Mouse (Mus musculus) CD8-positive naive resting alpha-beta T cell, adult 2 months (primary cell): ENCODE measurements around the gene Iscu.
"Not testable (repeated sequence)": the region's sequence is repeated elsewhere in the genome, so short reads cannot be mapped to it uniquely, and the experiment has no call there.

Source experiments
- DNase-seq, 2 experiments: peaks; one replicate each; pipeline ENCODE4 v3.0.0; 2022; ENCODE audit warnings: low read depth in 2 of 2, low spot score in 2 of 2

Iscu gene

DNA sequence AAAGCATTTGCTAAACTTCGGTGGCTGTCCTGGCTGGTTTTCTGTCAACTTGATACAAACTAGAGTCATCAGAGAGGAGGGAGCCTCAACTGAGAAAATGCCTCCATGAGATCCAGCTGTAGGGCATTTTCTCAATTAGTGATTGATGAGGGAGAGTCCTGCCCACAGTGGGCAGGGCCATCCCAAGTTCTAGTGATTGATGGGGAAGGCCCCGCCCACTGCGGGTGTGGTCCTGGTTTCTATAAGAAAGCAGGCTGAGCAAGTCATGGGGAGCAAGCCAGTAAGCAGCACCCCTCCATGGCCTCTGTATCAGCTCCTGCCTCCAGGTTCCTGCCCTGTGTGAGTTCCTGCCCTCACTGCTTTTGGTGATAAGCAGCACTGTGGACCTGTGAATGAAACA, 11.6 kb downstream of the Iscu start:
- not testable (repeated sequence) for DNase-seq

DNA sequence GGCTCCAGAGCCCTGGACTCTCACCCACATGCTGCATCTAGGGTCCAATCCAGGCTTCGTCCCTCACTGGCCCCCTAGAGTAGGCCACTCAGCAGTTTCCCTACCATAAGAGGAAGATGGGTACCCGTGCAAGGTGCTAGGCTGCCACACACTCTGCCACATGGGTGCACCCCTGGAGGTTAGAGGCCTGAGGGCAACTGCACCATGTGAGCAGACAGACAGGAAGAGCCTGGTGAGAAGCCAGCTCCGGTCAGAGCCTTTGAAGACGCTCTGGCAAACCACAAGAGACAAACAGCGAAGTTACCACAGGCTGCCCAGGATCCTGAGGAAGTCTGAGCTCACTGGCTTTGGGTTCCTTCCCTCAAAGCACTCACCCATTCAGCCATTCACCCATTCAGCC, 14.4 kb downstream of the Iscu start:
- peak; percentile 49 to 58 for DNase-seq

DNA sequence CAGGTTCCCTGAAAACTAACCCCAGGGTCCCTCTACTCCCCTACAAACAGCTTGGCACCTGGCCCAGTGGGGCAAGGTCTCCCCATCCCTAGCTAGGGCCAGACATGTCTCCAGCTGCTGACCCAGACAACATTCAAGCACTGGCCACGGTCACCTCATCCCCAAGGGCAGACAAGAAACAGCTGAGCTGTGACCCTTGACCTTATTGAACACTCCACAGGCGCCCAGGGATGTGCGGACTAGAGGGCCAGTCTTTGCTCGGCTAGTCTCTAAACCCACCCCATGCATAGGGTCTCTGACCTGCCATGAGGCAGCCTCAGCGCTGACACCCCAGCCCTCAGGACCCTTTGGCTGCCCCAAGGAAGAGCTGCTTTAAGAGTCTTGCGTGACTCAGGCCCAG, 16.1 kb downstream of the Iscu start:
- no peak for DNase-seq

DNA sequence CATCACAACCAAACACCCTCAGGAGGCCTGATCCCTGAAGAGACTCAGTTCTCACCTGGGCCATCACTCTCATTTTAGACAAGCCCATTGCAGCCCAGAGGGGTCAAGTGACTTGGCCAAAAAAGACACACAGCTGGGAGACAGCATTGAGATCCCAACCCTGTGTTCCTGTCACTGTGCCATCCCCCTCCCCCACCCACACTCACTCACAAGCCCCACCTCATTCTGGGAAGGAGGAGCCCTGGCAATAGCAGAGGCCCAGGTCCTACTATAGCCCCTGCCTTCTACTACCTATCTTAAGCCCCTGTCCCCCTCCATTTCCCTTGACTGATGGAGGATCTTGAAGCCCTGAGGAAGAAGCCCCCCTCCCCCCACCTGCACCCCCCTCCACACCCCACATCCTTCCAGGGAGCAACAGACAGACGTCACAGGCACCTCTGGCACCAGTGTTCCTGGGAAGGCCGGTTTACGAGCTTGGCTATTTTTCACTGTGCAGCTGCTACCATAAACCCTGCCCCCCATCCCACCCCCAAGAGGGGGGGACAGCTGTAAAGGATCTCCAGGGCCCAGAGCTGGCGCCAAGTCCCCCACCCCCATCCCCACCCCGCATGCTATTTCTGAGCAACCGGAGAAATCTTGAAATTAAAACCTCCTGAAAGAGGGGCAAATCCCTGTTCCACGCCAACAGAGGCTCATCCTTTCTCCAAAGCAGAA, 16.7 kb downstream of the Iscu start:
- no peak for DNase-seq

DNA sequence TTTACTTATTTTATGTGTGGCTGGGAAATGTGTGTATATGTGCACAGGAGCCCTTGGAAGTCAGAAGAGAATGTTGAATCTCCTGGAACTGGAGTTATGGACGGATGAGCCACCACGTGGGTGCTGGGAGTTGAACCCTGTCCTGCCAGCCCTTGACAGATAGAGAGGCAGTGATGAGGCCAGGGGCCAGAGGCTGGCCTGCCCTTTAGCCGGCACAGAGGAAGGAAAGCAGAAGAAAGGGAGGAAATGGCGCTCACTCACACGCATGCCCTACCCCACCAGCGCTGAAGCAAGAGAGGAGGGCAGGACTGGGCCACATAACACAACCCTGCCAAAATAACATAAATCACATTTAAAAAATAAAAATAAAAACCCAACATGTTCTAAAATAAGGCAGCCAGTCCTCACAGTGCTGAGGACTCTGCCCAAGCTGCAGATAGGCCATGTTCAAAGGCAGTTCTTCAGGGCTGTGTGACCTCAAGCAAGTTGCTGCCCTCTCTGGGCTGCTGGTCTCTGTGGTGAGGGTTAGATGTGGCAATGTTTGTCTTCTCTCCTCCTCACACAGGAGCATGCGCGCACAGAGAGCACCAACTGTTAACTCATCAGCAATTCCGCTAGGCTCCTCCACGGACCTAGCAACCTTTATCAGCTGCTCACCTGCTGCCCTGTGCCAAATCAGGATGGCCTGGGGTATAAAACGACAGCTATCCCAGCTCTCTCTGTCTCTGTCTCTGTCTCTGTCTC, 18.1 kb downstream of the Iscu start:
- no peak for DNase-seq

DNA sequence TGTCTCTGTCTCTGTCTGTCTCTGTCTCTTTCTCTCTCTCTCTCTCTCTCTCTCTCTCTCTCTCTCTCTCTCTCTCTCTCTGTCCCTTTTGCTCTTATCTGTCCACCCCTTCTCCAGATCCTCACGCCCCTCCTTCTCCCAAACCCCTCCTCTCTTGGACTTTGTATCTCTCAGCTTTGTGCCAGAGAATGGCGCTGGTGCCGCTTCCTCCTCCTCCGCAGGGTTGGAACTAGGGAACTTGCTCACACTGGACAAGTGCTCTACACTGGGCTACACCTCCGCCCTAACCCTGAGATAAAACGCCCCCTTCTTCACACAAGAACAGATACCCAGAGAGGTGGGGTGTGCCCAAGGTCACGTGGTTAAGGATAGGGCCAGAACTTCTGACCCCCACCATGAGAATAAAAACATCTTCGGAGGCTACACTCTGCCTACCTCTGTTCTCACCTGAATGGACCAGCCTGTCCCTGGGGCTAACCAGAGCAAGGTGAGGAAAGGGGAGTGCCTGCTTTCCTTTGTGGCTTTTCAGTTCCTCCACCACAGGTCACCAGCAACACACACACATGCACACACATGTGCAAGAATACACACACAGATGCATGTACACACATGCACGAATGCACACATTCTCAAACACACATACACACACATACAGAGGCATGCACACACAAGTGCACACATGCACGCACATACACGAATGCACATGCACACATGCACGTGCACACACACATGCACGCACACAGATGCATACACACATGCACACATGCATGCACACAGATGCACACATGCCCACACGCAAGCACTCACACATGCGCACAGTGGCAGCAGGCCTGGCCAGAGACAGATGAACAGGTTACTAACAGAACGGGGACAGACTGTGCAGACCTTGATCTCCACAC, 18.9 kb downstream of the Iscu start:
- DNase-seq, result no peak

DNA sequence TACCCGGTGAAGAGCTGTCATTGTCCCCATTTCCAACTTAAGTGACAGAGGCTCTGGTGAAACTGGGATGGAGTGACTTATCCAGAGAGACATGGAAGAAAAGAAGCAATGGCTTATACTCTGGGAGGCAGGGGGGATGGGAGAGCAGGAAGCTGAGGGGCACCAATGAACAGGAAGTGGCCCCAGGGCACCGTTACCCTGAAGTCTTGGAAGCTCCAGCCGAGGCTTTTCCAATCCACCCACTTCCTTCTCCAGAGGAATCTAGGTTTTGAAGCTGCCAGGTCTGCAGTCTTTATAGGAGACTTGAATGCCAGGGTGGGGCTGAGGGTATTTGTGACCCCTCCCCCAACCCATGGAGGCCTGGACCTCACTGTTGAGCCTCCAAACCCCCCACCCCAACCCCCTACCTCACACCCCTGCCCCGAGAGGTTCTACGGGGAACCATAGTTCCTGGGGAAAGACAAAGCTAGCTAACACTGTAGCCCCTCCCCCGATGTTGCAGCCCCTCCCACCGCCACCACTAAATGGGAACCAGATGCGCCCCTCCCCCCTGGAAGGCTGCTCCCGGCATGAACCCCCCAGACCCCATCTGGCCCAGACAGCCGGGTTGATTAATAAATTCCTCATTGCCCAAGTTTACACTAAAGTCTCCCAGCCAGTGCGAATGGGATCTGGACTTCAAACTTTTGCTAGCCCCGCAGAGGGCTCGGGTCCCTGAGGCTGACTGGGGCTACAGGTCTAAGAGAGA, 24.0 kb downstream of the Iscu start:
- DNase-seq, result no peak

DNA sequence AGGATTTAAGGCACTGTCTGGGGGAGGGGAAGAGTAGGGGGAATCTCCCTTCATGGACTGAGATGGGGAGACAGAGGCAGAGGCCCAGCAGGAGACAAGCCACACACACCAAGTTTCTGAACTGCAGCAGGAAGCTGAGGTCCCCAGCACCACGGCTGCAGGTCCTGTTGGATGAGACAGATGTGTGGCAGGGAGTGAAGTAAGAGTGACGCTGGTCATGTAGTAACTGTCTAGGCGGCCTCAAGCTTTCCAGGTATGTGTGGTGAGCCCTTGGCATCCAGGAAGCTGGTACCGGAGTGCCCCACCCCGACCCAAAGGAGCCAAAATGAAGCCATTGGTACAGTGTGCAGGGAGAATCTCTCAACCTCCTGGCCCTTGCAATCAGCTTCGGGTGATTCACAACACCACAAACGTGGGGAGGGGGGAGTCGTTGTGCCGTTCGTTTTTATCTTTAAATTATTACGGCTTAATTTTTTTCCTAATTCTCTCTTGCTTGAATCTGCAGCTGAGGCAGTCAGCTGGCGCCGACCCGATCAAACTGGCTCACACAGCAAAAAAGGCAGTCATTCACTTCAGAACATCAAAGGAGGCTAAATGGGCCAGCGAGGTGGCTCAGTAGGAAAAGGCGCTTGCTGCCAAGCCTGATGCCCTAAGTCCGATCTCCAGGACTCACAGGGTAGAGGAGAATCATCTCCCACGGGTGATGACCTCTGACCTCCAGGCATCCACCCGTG, 24.8 kb downstream of the Iscu start:
- no peak for DNase-seq

DNA sequence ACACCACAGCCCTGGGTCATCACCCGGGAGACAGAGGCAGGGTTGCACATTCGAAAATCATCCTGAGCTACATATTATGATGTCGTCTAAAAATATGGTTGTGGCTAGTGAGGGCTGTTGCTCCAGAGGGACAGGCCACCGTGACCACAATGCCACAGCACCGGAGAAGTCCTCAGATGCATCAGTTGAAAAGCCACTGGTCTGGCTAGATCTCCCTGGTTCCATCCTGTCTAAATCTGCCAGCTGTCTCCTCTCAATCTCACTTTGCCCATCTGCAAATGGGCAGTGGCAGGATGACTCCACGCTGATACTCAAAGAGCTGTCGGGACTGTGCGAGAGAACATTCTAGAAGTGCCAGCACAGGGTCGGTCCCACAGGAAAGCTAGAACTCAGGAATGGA, 26.0 kb downstream of the Iscu start:
- DNase-seq, result no peak

DNA sequence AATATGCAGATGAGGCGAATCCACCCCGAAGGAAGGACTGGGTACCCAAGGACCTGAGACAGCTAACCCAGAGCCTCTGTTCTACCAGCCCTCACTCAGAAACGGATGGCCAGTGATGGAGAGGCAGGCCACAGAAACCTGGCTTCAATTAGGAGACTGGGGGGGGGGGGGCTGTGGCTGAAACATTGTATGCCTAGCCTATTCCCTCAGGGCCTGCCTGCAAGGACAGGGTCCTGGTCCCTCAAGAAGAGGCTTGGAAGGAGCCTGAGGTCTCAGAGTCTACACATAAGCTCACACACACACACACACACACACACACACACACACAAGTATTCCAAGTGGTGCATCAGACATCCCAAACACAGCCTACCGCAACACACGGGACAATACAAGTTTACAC, 27.1 kb downstream of the Iscu start:
- DNase-seq, result no peak

DNA sequence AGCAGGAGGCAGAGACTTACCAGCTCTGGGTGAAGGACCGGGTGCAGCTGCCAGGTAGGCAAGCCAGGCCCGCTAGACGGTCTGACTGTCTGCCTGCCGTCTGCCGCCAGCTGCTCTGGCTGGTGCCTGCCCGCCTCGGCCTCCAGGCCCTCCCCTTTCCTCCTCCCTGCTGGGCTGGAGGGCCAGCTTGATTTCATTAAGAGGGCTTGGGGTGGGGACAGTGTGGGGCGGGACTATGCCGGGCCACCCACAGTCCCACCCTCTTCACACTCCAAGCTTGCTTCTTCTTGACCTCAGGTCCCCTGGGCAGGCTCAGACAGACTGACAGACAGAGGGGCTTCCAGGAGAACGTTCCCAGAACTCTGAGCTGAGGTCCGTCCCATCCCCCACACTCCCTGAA, 27.7 kb downstream of the Iscu start, which contains the start of gene Tmem119:
Gene Tmem119 (minus strand): TSS at position 237 of the 400 bp plus-strand sequence.
- DNase-seq, result no peak

DNA sequence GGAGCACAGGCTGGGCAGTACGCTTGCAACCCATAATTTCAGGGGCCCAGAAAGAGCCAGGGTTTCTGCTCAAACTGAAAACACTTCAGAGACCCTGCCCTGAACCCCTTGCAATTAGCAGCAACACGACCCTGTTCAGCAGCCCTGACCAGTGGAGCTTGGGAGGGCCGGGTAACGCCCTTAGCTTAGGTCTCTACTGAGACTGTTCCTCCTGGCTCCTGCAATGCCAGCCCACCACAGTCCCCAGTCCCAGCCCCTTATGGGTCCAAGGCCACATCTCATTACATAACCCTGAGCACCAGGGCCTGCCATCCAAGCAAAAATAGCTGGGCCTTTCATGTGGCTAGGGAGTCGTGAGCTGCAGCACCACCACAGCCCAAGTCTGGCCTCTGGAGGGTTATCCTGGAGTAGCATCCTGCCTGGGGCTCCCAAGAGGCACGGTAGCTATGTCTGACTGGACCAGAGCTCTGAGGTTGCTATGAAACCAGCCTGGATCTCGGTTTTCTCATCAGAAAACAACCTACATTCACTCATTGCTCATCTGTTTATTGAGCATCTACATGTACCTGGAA, 31.9 kb downstream of the Iscu start:
- DNase-seq, result no peak

DNA sequence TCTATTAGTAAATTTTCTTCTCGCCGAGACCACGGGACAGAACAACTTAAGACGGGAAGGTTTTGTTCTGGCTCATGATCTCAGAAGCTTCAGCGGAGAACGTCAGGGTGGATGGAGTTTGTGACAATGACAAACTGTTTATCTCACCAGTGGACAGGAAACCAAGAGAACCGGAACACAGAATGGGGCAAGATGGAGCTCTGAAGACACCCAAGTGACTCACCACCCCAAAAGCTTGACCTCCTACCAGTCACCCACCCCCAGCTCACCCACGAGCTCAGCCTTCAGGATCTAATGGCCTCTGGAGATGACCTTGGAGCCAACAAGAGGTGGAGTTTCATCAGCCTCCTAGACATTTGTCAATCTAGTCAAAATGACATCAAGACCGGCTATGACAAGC, 32.8 kb downstream of the Iscu start:
- no peak for DNase-seq

DNA sequence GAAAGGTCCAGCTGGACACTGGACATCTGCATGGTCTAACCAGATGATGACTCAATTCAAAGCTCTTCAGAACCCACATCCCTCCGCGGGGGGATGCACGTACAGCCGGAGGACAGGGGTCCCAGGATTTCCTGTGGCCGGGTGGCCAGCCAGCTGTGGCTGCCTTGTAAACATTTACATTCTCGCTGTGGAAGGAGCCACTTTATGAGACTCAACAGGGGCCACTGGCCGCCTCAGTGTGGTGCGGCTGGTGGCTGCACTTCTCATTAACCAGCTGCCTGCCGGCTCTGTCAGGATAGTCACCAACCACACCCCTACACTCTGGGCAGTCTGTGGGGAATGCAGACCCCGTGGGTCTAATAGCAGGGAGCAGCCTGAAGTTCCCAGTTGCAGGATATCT, 33.9 kb downstream of the Iscu start:
- DNase-seq, result no peak

DNA sequence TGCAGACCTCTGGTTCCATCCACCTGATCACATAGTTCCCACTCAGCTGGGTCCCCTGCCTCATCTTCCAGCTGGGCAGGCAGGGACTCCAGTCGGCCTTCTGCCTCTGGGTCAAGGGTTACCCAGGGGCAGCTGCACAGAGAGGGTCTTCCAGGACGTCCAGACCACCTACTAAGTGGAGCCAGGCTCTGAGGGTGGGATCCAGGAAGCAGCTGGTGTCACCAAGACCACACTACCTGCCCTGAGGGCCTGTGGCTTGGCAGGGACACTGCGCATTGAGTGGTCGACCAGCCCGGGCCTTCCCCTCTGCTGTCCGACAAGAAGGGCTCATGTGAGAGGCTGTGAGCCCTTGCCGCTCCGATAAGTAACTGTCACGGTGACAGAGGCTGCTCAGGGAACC, 35.2 kb downstream of the Iscu start:
- DNase-seq, result no peak

DNA sequence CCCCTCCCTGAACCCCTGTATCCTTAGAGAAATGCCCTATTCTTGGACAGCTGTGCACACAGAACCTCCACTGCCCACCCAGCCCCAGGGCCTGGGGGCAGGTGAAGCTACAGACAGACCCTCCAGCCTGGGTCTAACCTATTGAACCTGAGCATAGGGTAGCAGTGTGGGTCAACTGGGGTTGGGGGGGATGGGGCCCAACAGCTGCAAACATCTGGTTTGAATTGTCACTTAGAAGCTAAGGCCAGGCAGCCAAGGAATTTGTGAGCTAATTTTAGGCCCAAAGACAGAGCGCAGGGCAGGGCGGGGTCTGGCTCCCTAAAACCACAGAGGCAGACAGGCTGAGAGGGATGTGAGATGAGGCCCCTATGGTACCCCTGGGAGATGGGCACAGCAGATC, 35.6 kb downstream of the Iscu start:
- no peak for DNase-seq

DNA sequence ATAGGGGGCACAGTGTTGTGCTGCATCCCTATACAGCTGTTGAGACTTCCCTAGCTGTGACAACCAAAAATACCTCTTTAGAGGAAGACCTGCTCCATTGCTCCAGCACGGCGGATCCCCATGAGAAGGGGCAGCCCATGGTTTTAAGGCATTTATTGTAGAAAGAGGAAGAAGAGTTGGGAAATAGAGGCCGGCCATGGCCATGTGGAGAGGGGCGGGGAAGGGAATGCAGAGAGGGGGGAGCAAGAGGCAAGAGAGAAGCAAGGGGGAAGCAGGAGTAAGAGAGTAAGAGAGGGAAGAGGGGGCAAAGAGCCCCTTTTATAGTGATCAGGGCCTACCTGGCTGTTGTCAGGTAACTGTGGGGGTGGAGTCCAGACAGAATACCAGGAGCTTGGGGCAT, 37.6 kb downstream of the Iscu start:
- no peak for DNase-seq

DNA sequence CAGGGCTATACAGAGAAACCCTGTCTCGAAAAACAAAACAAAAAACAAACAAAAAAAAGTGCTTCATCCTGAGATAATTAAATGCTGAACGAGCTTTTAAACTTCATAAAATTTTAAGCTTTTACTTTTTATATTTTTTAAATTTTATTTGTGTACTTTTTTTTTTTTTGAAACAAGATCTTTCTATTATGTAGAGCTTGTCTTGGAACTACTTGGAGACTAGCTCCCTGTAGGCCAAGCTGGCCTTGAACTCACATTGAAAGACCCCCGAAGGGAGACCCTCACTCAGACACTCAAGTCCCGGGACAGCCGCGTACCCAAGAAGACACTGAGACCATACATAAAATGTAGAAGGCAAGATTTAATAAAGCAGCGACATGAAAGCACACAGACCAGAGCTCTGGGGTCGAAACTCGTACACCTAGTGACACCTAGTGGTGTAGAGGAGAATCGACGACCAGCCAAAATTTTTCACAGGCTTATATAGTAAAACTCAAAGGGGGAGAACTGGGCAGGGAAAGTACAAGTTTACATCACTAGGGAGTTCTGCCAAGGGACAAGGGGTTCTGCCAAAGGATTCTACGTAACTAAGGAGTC, 39.4 kb downstream of the Iscu start:
- DNase-seq, result peak in 1 of 2 experiments; percentile 41

DNA sequence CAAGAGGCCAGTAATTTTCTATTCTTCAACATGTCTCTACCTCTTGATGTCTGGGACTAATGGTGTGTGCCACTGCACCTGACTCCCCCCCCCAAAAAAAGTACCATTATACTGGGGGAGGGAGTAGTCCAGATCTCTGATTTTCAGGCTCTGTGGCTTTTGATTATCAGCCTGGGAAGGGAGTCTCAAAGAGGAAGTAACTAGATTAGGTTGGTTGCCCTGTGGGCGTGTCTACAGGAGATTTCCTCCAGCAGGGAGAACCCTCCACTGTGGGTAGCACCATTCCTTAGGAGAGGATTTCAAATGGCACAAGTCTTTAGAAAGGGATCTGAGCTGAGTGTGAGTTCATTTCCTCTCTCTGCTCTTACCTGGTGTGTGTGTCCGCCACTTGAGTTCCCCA, 40.1 kb downstream of the Iscu start:
- DNase-seq, result no peak

DNA sequence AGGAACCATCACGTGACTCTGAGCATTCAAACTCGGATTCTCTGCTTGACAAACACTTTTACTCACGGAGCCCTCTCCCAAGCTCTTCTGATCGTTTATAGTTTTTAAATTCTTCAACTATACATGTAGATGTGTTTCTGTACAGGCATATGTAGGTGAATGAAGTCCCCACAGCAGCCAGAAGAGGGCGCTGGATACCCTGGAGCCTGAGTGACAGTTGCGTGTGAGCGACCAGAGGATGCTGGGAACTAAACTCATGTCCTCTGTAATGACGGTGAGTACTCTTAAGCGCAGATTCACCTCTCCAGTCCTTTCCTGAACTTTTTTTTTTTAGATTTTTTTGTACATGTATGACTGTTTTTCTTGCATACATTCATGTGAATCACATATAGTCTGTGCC, 41.1 kb downstream of the Iscu start:
- DNase-seq, result peak in 1 of 2 experiments; percentile 39
